Mouse (Mus musculus): Measurements from ENCODE around the gene Slc25a20. TPM values are rescaled to one million over a fixed set of nuclear protein-coding genes. Genes with fewer than 3 reads are reported as not detected.
A peak's percentile ranks its signal among the peaks of the same experiment; 100 is the strongest.

Gene Slc25a20
- polyA plus RNA-seq, 1 experiment from 2014 or later = 73.6 TPM

DNA sequence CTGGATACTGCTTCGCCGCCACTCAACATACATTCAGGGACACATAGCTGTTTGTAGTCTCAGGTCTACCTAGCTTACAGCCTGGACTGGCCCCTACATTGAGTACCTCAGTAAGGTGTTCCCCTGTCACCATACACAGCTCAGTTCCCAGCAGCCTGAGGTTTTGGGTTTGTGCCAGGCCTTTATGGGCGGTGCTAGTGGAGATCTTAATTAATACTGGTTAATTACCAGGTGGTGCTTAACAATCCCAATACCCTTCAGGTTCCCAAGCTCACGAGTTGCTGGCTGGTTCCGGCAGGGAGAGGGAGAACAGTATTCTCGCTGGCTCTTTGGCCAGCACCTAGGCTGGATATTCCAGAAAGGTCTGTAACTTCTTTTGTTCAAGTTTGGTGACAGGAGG is 29.0 kb downstream of the Slc25a20 start:
- no peaks in the 10 kb centered on the region for H3K27me3 ChIP-seq (ENCODE audit: insufficient read depth, low read length)
- H3K9me3 ChIP-seq (replicated peaks; ENCODE audit: low read length) = no peaks in the 10 kb centered on the region
- no peak overlapping the region for H3K4me3 ChIP-seq (replicated peaks; ENCODE audit: low read depth, low read length)
- no peak overlapping the region for H3K27ac ChIP-seq
- no peak overlapping the region for H3K9ac ChIP-seq (ENCODE audit: low read depth, low read length)
- 0 out of 2 replicates have a peak, but pooled peaks cover 7% of the 10 kb centered on the region for H3K4me1 ChIP-seq (replicated peaks; ENCODE audit: insufficient read depth, low read length)
- no peak overlapping the region for H3K4me2 ChIP-seq (ENCODE audit: low read length)
- no peak for ATAC-seq (replicated peaks; ENCODE audit: low FRiP score, low read depth)
- no peak for TF ChIP-seq CTCF (IDR thresholded peaks at IDR 0.05; ENCODE audit: low read depth)
- no peaks in the 10 kb centered on the region for H3K36me3 ChIP-seq (ENCODE audit: insufficient read depth, low read length)
- 85% methylated on average over 6 of the region's 6 CpGs for WGBS
- no peak for DNase-seq (ENCODE audit: low spot score)

DNA sequence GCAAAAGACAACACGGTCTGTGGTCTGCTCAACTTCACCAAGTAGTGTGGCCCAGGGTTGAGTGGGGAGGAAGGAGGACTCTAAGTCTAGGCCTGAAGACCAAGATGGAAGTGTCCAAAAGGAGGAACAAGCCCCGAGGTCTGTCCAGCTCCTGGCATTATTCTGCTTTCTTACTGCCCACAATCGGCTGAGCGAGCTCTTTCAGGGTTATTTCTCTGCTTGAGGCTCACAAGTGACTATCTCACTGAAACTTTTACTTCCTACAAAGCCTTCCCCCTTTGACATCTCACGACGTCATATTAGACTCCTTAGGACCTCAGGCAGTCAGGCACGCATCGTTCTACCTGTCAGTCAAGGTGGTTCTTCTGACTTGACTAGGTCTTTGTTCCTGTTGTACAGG is 29.5 kb downstream of the Slc25a20 start:
- Histone ChIP-seq H3K4me1 (replicated peaks; ENCODE audit: insufficient read depth, low read length) (0 out of 2 replicates have a peak, but pooled peaks cover 7% of the 10 kb centered on the region), H3K4me3 (replicated peaks; ENCODE audit: low read depth, low read length) (peak overlapping the region; percentile 75)
- no peak for DNase-seq (ENCODE audit: low spot score)

DNA sequence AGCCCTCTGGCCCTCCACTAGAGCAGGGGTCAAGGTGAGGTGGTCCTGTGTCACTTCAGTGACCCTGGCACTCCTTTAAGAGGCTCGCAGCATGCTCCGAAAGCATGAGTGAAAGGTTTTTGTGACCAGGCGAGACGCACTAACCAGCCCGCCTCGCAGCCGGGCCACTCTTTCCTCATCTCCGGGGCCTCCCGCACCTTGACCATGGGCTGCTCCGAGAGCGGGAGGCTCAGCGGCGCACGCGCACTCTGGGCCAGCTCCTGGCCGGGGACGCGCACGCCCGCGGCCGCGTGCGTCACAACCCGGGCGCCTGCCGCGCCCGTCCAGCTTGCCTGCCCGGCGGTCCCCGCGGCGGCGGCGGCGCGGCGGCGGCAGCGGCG is 29.9 kb downstream of the Slc25a20 start:
- TF ChIP-seq CTCF (IDR thresholded peaks at IDR 0.05; ENCODE audit: low read depth) = no peak
- H3K4me1 ChIP-seq (replicated peaks; ENCODE audit: insufficient read depth, low read length) = 0 out of 2 replicates have a peak, but pooled peaks cover 7% of the 10 kb centered on the region
- peak overlapping the region; percentile 89 for H3K9ac ChIP-seq (ENCODE audit: low read depth, low read length)
- WGBS = under 1% methylated on average over 22 of the region's 42 CpGs
- H3K9me3 ChIP-seq (replicated peaks; ENCODE audit: low read length) = no peaks in the 10 kb centered on the region
- no peaks in the 10 kb centered on the region for H3K27me3 ChIP-seq (ENCODE audit: insufficient read depth, low read length)
- ATAC-seq (replicated peaks; ENCODE audit: low FRiP score, low read depth) (peak; percentile 92), DNase-seq (ENCODE audit: low spot score) (peak; percentile 91)
- H3K4me3 ChIP-seq (replicated peaks; ENCODE audit: low read depth, low read length) = peak overlapping the region; percentile 75
- peak overlapping the region; percentile 97 for H3K4me2 ChIP-seq (ENCODE audit: low read length)
- H3K27ac ChIP-seq = peak overlapping the region; percentile 70; the same call in 1 of the 2 replicates
- no peaks in the 10 kb centered on the region for H3K36me3 ChIP-seq (ENCODE audit: insufficient read depth, low read length)

More for the DNA sequence above, 29.5 kb downstream of the Slc25a20 start:
- Histone ChIP-seq H3K36me3 (ENCODE audit: insufficient read depth, low read length) (no peaks in the 10 kb centered on the region), H3K9ac (ENCODE audit: low read depth, low read length) (peak overlapping the region; percentile 89), H3K27ac (peak overlapping the region; percentile 70; the same call in 1 of the 2 replicates), H3K9me3 (replicated peaks; ENCODE audit: low read length) (no peaks in the 10 kb centered on the region), H3K27me3 (ENCODE audit: insufficient read depth, low read length) (no peaks in the 10 kb centered on the region), H3K4me2 (ENCODE audit: low read length) (peak overlapping the region; percentile 97)
- no peak for TF ChIP-seq CTCF (IDR thresholded peaks at IDR 0.05; ENCODE audit: low read depth)
- ATAC-seq (replicated peaks; ENCODE audit: low FRiP score, low read depth) = no peak
- 63% methylated on average over 8 of the region's 8 CpGs for WGBS

DNA sequence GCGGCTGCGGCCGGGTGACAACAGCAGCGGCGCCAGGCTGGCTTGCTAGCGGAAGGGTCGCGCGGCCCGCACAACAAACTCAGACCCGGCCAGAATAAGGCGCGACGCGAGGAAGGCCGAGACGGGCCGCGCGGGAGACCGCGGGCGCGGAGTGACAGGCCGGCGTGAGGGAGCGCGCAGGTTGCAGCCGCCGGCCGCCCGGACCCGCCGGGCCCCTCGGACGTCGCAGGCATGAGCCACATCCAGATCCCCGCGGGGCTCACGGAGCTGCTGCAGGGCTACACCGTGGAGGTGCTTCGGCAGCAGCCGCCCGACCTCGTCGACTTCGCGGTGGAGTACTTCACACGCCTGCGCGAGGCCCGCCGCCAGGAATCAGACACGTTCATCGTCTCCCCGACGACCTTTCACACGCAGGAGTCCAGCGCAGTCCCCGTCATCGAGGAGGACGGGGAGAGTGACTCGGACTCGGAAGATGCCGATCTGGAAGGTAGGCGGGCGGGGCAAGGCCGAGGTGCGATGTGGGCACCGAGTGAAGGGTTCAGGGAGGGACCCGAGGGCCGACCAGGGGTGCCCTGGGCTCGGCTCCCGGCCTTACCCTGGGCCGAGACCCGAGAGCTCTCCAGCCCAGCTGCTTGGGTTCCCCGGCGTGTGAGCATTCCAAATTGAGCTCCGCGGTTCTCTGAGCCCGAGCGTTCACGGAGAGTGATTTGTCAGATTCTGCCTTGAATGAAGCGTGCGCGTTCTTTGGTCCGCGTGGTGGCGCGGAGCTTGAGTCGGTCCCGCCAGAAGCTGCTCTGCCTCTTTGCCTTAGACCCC is 30.5 kb downstream of the Slc25a20 start:
- WGBS = under 1% methylated on average over 82 of the region's 92 CpGs

DNA sequence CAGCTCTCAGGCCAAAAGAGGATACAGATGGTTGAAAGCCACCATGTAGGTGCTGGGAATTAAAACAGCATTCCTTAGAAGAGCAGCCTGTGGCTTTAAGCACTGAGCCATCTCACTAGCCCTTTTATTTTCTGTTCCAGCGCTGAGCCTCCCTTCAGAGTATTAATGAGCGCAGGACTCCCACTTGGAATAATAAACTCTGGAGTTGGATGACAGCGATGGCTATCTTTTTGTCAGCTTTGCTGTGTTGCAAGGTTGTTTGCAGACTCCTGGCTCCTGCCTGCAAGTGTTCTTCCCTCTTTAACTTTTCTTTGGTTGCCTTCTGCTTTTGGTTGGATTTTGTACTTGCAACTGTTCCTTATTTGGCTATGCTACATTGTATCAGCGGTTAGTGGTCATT is 32.1 kb downstream of the Slc25a20 start:
- Histone ChIP-seq H3K9ac (ENCODE audit: low read depth, low read length) (no peak overlapping the region), H3K36me3 (ENCODE audit: insufficient read depth, low read length) (no peaks in the 10 kb centered on the region), H3K4me3 (replicated peaks; ENCODE audit: low read depth, low read length) (no peak overlapping the region; the same call in 1 of the 2 replicates), H3K27ac (no peak overlapping the region), H3K27me3 (ENCODE audit: insufficient read depth, low read length) (no peaks in the 10 kb centered on the region), H3K4me2 (ENCODE audit: low read length) (peak overlapping the region; percentile 97; the same call in 1 of the 2 replicates), H3K4me1 (replicated peaks; ENCODE audit: insufficient read depth, low read length) (0 out of 2 replicates have a peak, but pooled peaks cover 7% of the 10 kb centered on the region), H3K9me3 (replicated peaks; ENCODE audit: low read length) (no peaks in the 10 kb centered on the region)
- ATAC-seq (replicated peaks; ENCODE audit: low FRiP score, low read depth) = no peak
- TF ChIP-seq CTCF (IDR thresholded peaks at IDR 0.05; ENCODE audit: low read depth) = no peak
- WGBS = 46% methylated on average over 4 of the region's 4 CpGs
- peak; percentile 34 for DNase-seq (ENCODE audit: low spot score)

More for the DNA sequence above, 30.5 kb downstream of the Slc25a20 start:
- DNase-seq (ENCODE audit: low spot score) = peak; percentile 82
- 0 out of 2 replicates have a peak, but pooled peaks cover 7% of the 10 kb centered on the region for H3K4me1 ChIP-seq (replicated peaks; ENCODE audit: insufficient read depth, low read length)
- H3K4me2 ChIP-seq (ENCODE audit: low read length) = peak overlapping the region; percentile 97
- peak; percentile 30; the same call in 1 of the 2 replicates for TF ChIP-seq CTCF (IDR thresholded peaks at IDR 0.05; ENCODE audit: low read depth)
- peak; percentile 68 for ATAC-seq (replicated peaks; ENCODE audit: low FRiP score, low read depth)
- no peaks in the 10 kb centered on the region for H3K9me3 ChIP-seq (replicated peaks; ENCODE audit: low read length)
- no peaks in the 10 kb centered on the region for H3K27me3 ChIP-seq (ENCODE audit: insufficient read depth, low read length)
- H3K4me3 ChIP-seq (replicated peaks; ENCODE audit: low read depth, low read length) = peak overlapping the region; percentile 75
- H3K9ac ChIP-seq (ENCODE audit: low read depth, low read length) = peak overlapping the region; percentile 89
- H3K36me3 ChIP-seq (ENCODE audit: insufficient read depth, low read length) = no peaks in the 10 kb centered on the region
- H3K27ac ChIP-seq = peak overlapping the region; percentile 70

DNA sequence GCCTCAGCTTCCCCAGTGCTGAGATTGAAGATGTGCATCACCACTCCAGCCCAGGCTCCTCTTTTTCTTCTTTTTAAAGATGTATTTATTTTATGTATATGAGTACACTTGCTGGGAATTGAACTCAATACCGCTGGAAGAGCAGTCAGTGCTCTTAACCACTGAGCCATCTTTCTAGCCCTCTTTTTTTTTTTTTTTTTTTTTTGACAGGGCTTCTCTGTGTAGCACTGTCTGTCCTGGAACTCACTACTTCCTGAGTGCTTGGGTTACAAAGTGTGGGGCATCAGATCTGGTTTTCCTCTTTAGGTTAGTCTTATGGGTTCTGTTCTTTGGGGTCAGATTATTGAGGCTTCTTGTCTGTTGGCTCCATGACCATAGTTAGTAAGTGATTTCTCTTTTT is 32.6 kb downstream of the Slc25a20 start:
- no peak overlapping the region for H3K9ac ChIP-seq (ENCODE audit: low read depth, low read length)
- 0 out of 2 replicates have a peak, but pooled peaks cover 7% of the 10 kb centered on the region for H3K4me1 ChIP-seq (replicated peaks; ENCODE audit: insufficient read depth, low read length)
- no peaks in the 10 kb centered on the region for H3K9me3 ChIP-seq (replicated peaks; ENCODE audit: low read length)
- no peak for TF ChIP-seq CTCF (IDR thresholded peaks at IDR 0.05; ENCODE audit: low read depth)
- H3K4me2 ChIP-seq (ENCODE audit: low read length) = no peak overlapping the region
- no peaks in the 10 kb centered on the region for H3K27me3 ChIP-seq (ENCODE audit: insufficient read depth, low read length)
- H3K36me3 ChIP-seq (ENCODE audit: insufficient read depth, low read length) = no peaks in the 10 kb centered on the region
- WGBS = 81% methylated on average over 1 of the region's 1 CpGs
- DNase-seq (ENCODE audit: low spot score) = no peak
- H3K4me3 ChIP-seq (replicated peaks; ENCODE audit: low read depth, low read length) = no peak overlapping the region
- no peak overlapping the region for H3K27ac ChIP-seq
- ATAC-seq (replicated peaks; ENCODE audit: low FRiP score, low read depth) = no peak
